Mouse (Mus musculus): ENCODE data around the gene Tubg2.

The Tubg2 gene

GRCm38 (mm10) chr11:101178061-101179058, 22.7 kb downstream of the Tubg2 start:
- no peak for DNase-seq (ENCODE audit: low spot score)

DNA sequence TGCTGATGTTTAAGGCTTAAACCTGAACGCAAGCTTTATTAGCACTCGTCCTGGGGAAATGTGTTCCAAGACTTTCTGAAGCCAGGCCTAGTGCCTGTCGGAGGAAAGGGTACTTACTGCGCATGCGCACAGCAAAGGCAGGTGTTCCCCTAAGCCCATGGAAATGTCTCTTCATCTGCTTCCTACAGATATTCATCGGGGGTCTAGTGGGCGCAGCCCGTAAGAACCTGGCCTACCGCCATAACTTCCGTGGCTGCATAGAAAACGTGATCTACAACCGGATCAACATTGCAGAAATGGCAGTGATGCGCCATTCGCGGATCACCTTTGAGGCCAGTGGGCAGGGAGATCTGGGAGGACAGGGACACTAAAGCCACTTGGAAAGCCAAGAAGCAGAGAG, 23.6 kb downstream of the Tubg2 start:
- no peak for DNase-seq (ENCODE audit: low spot score)

DNA sequence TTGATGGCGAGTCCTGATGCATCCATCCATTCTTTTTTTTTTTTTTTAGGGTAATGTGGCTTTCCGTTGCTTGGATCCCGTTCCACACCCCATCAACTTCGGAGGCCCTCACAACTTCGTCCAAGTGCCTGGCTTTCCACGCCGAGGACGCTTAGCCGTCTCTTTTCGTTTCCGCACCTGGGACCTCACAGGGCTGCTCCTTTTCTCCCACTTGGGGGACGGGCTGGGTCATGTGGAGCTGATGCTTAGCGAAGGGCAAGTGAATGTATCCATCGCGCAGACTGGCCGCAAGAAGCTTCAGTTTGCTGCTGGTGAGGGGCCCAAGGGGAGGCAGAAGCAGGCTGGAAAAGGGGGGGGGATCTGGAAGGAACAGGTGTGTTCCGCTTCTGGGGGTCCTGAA, 24.6 kb downstream of the Tubg2 start:
- DNase-seq (ENCODE audit: low spot score), result no peak

- DNase-seq (ENCODE audit: low spot score), result no peak
Observed at GRCm38 (mm10) chr11:101180846-101181740, 25.4 kb downstream of the Tubg2 start.

GRCm38 (mm10) chr11:101181961-101182360, 26.3 kb downstream of the Tubg2 start:
- DNase-seq (ENCODE audit: low spot score), result no peak

GRCm38 (mm10) chr11:101182771-101183517, 27.2 kb downstream of the Tubg2 start:
- no peak for DNase-seq (ENCODE audit: low spot score)

GRCm38 (mm10) chr11:101184984-101185383, 29.3 kb downstream of the Tubg2 start:
- DNase-seq (ENCODE audit: low spot score), result no peak

GRCm38 (mm10) chr11:101185441-101185840, 29.7 kb downstream of the Tubg2 start:
- no peak for DNase-seq (ENCODE audit: low spot score)

DNA sequence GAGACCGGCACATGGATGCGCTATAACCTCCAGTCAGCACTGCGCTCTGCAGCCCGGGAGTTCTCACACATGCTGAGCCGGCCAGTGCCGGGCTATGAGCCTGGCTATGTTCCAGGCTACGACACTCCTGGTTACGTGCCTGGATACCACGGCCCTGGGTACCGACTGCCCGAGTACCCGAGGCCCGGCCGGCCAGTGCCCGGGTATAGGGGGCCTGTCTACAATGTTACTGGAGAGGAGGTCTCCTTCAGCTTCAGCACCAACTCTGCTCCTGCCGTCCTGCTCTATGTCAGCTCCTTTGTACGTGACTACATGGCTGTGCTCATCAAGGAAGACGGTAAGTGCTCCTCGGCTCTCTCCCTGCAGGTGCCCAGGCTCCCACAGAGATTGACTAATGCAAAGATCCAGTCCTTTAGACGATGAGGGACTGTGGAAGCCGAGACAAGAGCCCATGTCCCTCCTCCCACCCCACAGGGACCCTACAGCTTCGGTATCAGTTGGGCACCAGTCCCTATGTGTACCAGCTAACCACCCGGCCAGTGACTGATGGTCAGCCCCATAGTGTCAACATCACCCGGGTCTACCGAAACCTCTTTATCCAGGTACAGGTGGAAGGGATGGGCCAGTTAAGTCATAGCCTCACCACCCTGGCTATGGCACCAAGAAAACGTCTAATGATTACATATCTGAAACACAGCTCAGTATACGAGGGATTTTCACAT, 31.0 kb downstream of the Tubg2 start:
- no peak for DNase-seq (ENCODE audit: low spot score)

DNA sequence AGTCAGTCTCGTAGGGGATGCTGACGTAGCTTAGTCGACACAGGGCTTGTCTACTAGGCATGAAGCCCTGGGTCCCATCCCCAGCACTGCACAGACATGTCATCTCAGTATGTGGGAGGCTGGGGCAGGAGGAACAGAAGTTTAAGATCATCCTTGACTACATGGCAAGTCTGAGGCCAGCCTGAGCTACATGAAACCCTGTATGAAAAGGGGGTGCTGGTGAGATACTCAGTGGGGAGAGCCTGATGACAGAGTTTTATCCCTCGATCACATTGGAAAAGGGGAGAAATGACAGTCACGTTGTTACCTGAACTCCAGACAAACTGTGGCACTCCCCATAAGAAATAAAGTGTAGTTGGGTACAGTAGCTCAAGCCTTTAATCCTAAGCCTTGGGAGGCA, 31.8 kb downstream of the Tubg2 start:
- DNase-seq (ENCODE audit: low spot score), result no peak

DNA sequence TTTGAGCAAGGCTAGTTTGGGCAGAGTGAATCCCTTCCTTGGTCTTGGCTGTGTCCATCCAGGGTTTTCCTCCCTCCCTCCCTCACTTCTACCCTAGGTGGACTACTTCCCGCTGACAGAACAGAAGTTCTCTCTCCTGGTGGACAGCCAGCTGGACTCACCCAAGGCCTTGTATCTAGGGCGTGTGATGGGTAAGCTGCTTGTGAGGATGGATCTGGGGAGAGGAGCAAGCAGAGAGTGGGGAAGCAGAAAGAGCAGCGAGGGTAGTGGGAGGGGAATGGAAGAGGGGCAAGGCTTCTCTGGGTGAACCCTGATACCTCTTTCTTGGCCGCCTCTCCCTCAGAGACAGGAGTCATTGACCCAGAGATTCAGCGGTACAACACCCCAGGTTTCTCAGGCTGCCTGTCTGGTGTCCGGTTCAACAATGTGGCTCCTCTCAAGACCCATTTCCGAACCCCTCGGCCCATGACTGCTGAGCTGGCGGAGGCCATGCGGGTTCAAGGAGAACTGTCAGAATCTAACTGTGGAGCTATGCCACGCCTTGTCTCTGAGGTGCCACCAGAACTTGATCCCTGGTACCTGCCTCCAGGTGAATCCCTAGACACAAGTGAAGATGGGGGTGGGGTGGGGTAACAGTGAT, 32.6 kb downstream of the Tubg2 start:
- DNase-seq (ENCODE audit: low spot score), result no peak

GRCm38 (mm10) chr11:101189495-101190180, 33.9 kb downstream of the Tubg2 start:
- DNase-seq (ENCODE audit: low spot score), result no peak

DNA sequence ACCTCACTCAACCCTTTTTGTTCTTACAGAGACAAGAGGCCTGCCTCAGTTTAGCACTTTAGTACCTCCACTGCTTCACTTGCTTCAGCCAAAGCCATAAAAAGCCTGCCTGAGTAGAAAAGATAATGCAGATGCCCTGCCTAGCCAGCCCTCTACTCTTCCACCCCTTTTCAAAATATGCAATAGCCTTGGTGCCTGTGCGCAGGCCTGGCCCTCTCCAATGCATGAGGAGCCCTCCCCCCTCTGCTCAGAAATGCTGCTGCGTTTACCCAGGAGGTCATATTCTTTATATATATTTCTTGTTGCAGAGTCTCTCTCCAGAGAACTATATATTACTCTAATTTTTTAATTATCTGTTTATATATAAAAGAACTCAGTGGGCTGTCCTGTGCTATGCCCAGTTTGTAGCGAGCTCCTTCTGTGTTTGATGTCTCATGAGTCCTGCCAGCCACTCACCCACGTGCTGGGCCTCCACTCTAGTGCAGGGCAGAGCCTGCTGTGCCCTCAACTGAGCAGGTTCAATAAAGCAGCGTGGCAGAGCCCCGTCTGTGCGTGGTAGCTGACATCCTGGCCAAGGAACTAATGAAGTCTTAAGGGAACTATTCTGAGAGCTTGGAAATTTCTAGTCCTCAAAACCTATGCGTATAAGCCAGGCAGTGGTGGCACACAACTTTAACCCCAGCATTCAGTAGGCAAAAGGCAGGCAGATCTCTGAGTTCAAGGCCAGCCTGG, 34.6 kb downstream of the Tubg2 start:
- DNase-seq (ENCODE audit: low spot score), result no peak

GRCm38 (mm10) chr11:101190913-101191907, 35.5 kb downstream of the Tubg2 start:
- DNase-seq (ENCODE audit: low spot score), result no peak

- no peak for DNase-seq (ENCODE audit: low spot score)
Observed at GRCm38 (mm10) chr11:101191919-101192470, 36.3 kb downstream of the Tubg2 start.

DNA sequence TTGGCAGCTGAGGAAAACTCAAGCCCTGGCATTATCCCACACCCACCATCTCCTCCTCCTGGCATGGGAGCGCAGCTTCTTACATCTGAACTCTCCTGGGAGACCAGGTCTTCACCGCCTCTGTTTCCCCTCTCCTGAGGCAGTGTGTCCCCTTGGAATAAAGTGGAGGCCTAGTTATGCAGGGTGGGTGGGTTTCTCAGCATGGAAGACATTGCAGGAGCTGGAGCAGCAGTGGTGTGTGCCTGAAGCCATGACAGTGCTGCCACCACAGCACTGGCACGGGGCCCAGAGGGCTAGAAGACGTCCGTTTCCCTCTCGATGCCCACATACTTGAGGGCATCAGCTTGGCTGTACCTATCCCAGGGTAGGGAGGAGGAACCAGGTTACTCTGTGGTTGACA, 36.9 kb downstream of the Tubg2 start:
- no peak for DNase-seq (ENCODE audit: low spot score)

GRCm38 (mm10) chr11:101193076-101193475, 37.4 kb downstream of the Tubg2 start:
- no peak for DNase-seq (ENCODE audit: low spot score)

DNA sequence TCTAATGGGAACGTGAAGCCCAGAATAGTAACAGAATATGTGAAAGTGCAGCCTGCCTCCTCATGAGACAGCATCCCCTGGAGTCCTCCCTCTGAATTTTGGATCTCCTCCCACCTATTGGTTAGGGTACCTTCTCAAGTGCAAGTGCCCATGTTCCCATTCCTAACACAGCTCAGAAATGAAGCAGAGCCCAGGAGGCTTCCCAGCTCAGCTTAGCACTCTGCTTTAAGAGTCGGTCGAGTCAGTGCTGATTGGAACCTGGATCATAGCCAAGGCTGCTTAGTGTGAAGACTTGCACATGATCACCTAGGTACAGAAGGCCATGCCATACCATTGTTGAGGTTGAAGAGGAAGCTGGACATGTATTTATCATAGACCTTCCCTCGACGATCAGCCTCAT, 38.4 kb downstream of the Tubg2 start:
- DNase-seq (ENCODE audit: low spot score), result no peak

Data from T-cell, adult 2 months (primary cell).